Mouse (Mus musculus): ENCODE measurements around the gene Plekhn1. TPM values are rescaled to one million over a fixed set of nuclear protein-coding genes. Genes with fewer than 3 reads are reported as not detected.

Gene Plekhn1
- total and polyA plus RNA-seq, 3 experiments = 11.8 to 20.0 TPM; not detected in 1

GRCm38 (mm10) chr4:156217838-156218237 lies 16.8 kb downstream of the Plekhn1 start:
- no peak for DNase-seq (ENCODE audit: low read depth, low spot score)
- Histone ChIP-seq H3K36me3 (ENCODE audit: control insufficient read depth in 1 of 2, insufficient read depth in 2 of 2, low read length in 2 of 2) (no peaks in the 10 kb centered on the region), H3K9ac (ENCODE audit: control insufficient read depth, low read depth, low read length, poor library complexity, severe bottlenecking) (no peak overlapping the region), H3K4me1 (ENCODE audit: control insufficient read depth in 1 of 2, insufficient read depth in 2 of 2, low read length in 2 of 2) (peaks cover 0 to 4% of the 10 kb centered on the region in 2 experiments; a peak in 2 of 4 replicates), H3K27ac (ENCODE audit: control insufficient read depth, low read depth, low read length) (no peak overlapping the region), H3K4me3 (ENCODE audit: control insufficient read depth in 1 of 2, insufficient read depth in 1 of 2, low read depth in 2 of 2, low read length in 2 of 2) (no peak overlapping the region), H3K79me2 (ENCODE audit: control insufficient read depth, insufficient read depth, low read length, poor library complexity) (no peaks in the 10 kb centered on the region), H3K27me3 (ENCODE audit: control insufficient read depth in 1 of 2, insufficient read depth in 2 of 2, low read length in 2 of 2) (no peaks in the 10 kb centered on the region), H3K9me3 (replicated peaks; ENCODE audit: insufficient read depth, low read length) (no peaks in the 10 kb centered on the region)
- no peak for TF ChIP-seq ELF1 (IDR thresholded peaks at IDR 0.05; ENCODE audit: low read depth, low read length)

- no peaks in the 10 kb centered on the region for H3K9me3 ChIP-seq (replicated peaks; ENCODE audit: insufficient read depth, low read length)
- H3K36me3 ChIP-seq (ENCODE audit: control insufficient read depth in 1 of 2, insufficient read depth in 2 of 2, low read length in 2 of 2) = no peaks in the 10 kb centered on the region
- H3K27ac ChIP-seq (ENCODE audit: control insufficient read depth, low read depth, low read length) = no peak overlapping the region
- H3K4me3 ChIP-seq (ENCODE audit: control insufficient read depth in 1 of 2, insufficient read depth in 1 of 2, low read depth in 2 of 2, low read length in 2 of 2) = no peak overlapping the region
- peaks cover 0 to 4% of the 10 kb centered on the region in 2 experiments; a peak in 2 of 4 replicates for H3K4me1 ChIP-seq (ENCODE audit: control insufficient read depth in 1 of 2, insufficient read depth in 2 of 2, low read length in 2 of 2)
- TF ChIP-seq ELF1 (IDR thresholded peaks at IDR 0.05; ENCODE audit: low read depth, low read length) = no peak
- no peak for TF ChIP-seq MEF2A (IDR thresholded peaks at IDR 0.05; ENCODE audit: extremely low read depth, insufficient replicate concordance, low read depth, low read length, poor library complexity, severe bottlenecking)
- no peak for TF ChIP-seq TBP (IDR thresholded peaks at IDR 0.05; ENCODE audit: low read depth, low read length)
- no peak for TF ChIP-seq CHD1 (IDR thresholded peaks at IDR 0.05; ENCODE audit: low read depth, low read length)
- TF ChIP-seq MXI1 (IDR thresholded peaks at IDR 0.05; ENCODE audit: low read depth, low read length) = no peak
- no peak for TF ChIP-seq ZMIZ1 (IDR thresholded peaks at IDR 0.05; ENCODE audit: low read depth, low read length)
- TF ChIP-seq GATA1 (IDR thresholded peaks at IDR 0.05; ENCODE audit: low read depth, low read length) = no peak
- TF ChIP-seq POLR2A (IDR thresholded peaks at IDR 0.05; ENCODE audit: control insufficient read depth in 1 of 2, insufficient read depth in 1 of 2, low read depth in 1 of 2, low read length in 2 of 2, poor library complexity in 1 of 2) = no peak
- no peak for TF ChIP-seq ZKSCAN1 (IDR thresholded peaks at IDR 0.05; ENCODE audit: low read depth, low read length)
- no peak for TF ChIP-seq MAFK (IDR thresholded peaks at IDR 0.05; ENCODE audit: borderline replicate concordance, low read depth, low read length)
- TF ChIP-seq RCOR1 (IDR thresholded peaks at IDR 0.05; ENCODE audit: low read depth, low read length) = no peak
- no peak for TF ChIP-seq ZNF384 (IDR thresholded peaks at IDR 0.05; ENCODE audit: low read depth, low read length)
- TF ChIP-seq ETS1 (IDR thresholded peaks at IDR 0.05; ENCODE audit: low read depth, low read length) = no peak
- no peak for TF ChIP-seq JUND (IDR thresholded peaks at IDR 0.05; ENCODE audit: low read depth, low read length)
- TF ChIP-seq MAZ (IDR thresholded peaks at IDR 0.05; ENCODE audit: low read depth, low read length) = no peak
- TF ChIP-seq UBTF (IDR thresholded peaks at IDR 0.05; ENCODE audit: borderline replicate concordance, insufficient read depth, low read depth, low read length) = no peak
- no peak for TF ChIP-seq ZC3H11A (IDR thresholded peaks at IDR 0.05; ENCODE audit: low read depth, low read length)
- no peak for TF ChIP-seq USF2 (IDR thresholded peaks at IDR 0.05; ENCODE audit: borderline replicate concordance in 1 of 2, insufficient read depth in 1 of 2, low read depth in 1 of 2, low read length in 2 of 2)
- TF ChIP-seq POLR2AphosphoS5 (IDR thresholded peaks at IDR 0.05; ENCODE audit: borderline replicate concordance, low read depth, low read length) = no peak
- no peak for DNase-seq (ENCODE audit: low read depth, low spot score)
- no peaks in the 10 kb centered on the region for H3K27me3 ChIP-seq (ENCODE audit: control insufficient read depth in 1 of 2, insufficient read depth in 2 of 2, low read length in 2 of 2)
- H3K79me2 ChIP-seq (ENCODE audit: control insufficient read depth, insufficient read depth, low read length, poor library complexity) = no peaks in the 10 kb centered on the region
- H3K9ac ChIP-seq (ENCODE audit: control insufficient read depth, low read depth, low read length, poor library complexity, severe bottlenecking) = no peak overlapping the region
These were observed 17.5 kb downstream of the Plekhn1 start for GRCm38 (mm10) chr4:156217022-156217669.

Data from MEL (cell line).